Mouse (Mus musculus) T-helper 2 cell (primary cell): Measurements from ENCODE around the gene Caskin1.

Experiments
- in situ Hi-C: fragments of 300-600 bp; cut with MboI, MseI; formaldehyde crosslinking; loops from one replicate; pipeline ENCODE4 v1.15.1; 2025; ENCODE audit warnings: high pct_unique_total_duplicates

Gene Caskin1

DNA sequence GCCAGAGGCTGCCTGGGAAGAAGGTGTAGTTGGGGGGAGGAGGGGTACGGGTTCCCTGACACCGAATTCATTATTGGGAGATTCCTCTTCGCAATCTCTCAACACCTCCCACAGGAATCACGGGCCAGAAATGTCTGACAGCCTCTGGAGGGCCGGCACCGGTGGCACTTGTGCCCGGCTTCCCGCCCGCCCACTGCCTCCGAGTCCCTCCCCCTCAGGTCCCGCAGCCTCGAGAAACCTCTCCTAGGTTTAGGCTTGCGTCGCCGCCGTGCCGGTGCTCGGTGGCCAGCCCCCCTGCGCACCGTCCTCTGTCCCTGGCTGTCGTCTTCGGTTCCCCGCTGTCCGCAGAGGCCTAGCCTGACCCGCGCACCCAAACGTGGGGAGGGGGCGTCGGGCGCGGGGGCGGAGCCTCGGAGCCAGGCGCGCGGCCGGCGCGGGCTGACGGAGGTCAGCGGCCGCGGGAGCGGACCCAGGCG lies at the start of gene Caskin1:
Gene Caskin1 (plus strand): TSS at position 416 of the 476 bp plus-strand sequence.
- in situ Hi-C loops = no loop called here

DNA sequence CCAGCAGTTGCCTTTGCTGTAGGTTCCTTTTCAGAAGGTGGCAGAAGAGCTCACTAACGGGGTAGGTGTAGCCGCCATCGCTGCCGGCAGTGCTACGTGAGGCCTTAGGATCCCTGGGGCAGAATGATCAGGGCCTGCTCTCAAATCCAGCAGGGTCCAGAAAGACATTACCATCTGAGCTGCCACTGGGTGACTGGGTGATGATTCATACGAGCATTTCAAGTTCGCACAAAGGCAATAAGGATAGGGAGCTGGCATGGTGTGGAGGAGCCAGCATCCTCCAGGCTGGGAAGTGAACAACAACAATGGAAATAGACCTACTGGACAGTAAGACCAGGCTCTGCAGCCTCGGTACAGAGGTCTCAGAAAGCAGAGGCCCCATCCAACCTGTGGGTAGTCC lies 48.0 kb upstream of the Caskin1 start:
- in situ Hi-C loops = no loop called here

GRCm38 (mm10) chr17:24441148-24441547 lies 47.3 kb upstream of the Caskin1 start:
- in situ Hi-C loops = no loop called here

- in situ Hi-C loops = no loop called here
Measured at GRCm38 (mm10) chr17:24442107-24442506, 46.3 kb upstream of the Caskin1 start.

GRCm38 (mm10) chr17:24442632-24443155 lies 45.7 kb upstream of the Caskin1 start, which contains the start of gene Dnase1l2:
TSS of gene Dnase1l2 (minus strand) at chr17:24443105.
- in situ Hi-C loops = no loop called here

- in situ Hi-C loops = no loop called here
Measured at GRCm38 (mm10) chr17:24443409-24443808, 45.0 kb upstream of the Caskin1 start.

GRCm38 (mm10) chr17:24446590-24446989 lies 41.8 kb upstream of the Caskin1 start:
- in situ Hi-C loops = no loop called here

GRCm38 (mm10) chr17:24449507-24449906 lies 38.9 kb upstream of the Caskin1 start:
- in situ Hi-C loops = no loop called here

- in situ Hi-C loops = loop anchor here (25.0 kb wide), 1 partner anchor 1411 kb away; the partner anchor contains the start of genes Mcrip2 and Wdr90
Measured at GRCm38 (mm10) chr17:24451220-24451619, 37.2 kb upstream of the Caskin1 start.

DNA sequence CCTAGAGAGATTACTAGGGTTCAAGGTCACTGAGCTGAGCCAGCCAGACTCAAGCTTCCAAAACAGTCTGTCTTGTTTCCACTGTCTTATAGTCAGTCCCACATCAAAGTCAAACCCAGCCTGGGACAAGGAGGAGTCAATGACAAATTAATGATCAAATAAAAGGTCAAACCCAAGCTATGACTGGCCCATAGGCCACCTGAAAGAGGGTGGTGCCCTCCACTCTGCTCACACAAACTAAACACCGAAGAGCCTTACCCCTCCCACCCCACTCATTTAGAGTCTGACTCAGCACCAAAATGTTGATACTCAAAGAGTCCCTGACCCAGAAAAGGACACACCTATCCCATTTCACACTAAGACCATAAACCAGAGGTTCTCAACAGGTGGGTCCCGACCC lies 35.0 kb upstream of the Caskin1 start:
- in situ Hi-C loops = loop anchor here (25.0 kb wide), 1 partner anchor 1409 kb away; the partner anchor contains the start of genes Mcrip2 and Wdr90

GRCm38 (mm10) chr17:24454218-24454755 lies 34.1 kb upstream of the Caskin1 start:
- in situ Hi-C loops = loop anchor here (25.0 kb wide), 1 partner anchor 1408 kb away; the partner anchor contains the start of genes Mcrip2 and Wdr90

- in situ Hi-C loops = loop anchor here (5.0 to 25.0 kb wide), 2 partner anchors 973 to 1407 kb away; partner anchors contain the start of genes Mcrip2 and Wdr90
Measured at GRCm38 (mm10) chr17:24454756-24455522, 33.5 kb upstream of the Caskin1 start.

- in situ Hi-C loops = loop anchor here (5.0 to 25.0 kb wide), 2 partner anchors 973 to 1407 kb away; partner anchors contain the start of genes Mcrip2 and Wdr90
Measured at GRCm38 (mm10) chr17:24455523-24456206, 32.7 kb upstream of the Caskin1 start.

DNA sequence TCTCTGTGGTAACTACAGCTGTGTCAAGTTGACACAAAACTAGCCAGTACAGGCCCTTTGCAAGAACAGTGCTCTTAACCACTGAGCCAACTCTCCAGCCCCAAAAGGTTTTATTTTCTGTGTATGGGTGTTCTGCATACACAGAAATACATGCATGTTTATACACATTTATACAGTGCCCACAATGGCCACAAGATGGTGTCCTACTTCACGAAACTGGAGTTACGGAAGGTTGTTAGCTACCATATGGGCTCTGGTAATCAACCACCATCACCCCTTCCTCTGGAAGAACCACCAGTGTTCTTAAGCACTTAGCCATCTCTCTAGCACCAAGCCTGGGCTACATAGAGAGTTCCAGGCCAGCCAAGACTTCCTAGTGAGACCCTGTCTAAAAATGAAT lies 26.8 kb upstream of the Caskin1 start:
- in situ Hi-C loops = loop anchor here (25.0 kb wide), 1 partner anchor 1401 kb away; the partner anchor contains the start of genes Mcrip2 and Wdr90

- in situ Hi-C loops = loop anchor here (25.0 kb wide), 1 partner anchor 1399 kb away; the partner anchor contains the start of genes Mcrip2 and Wdr90
Measured at GRCm38 (mm10) chr17:24462932-24463331, 25.5 kb upstream of the Caskin1 start.

- in situ Hi-C loops = loop anchor here (25.0 kb wide), 1 partner anchor 1399 kb away; the partner anchor contains the start of genes Mcrip2 and Wdr90
Measured at GRCm38 (mm10) chr17:24463374-24464133, 24.8 kb upstream of the Caskin1 start.

DNA sequence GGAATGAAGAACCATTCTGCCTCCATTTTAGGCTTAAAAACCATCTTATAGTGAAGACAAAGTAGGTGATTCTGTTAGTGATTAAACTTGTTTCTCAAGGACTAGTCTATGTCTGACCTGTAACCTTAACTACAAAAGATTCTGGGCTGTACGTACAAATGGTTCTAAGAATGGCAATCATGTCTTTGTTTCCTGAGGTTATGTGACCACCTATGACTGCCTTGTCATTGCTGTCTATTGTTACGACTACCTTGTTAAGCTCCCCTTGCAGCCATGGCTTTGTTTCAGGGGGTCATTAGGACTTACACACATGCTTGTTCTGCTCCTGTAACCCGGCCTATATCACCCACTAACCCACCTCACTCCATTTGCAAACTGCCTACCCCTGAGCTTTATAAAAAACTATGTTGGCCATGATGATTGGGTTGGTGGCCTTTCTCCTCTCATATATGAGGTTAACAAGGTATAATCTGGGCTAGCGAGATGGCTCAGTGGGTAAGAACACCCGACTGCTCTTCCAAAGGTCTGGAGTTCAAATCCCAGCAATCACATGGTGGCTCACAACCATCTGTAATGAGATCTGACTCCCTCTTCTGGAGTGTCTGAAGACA lies 19.7 kb upstream of the Caskin1 start:
- in situ Hi-C loops = loop anchor here (25.0 kb wide), 1 partner anchor 1394 kb away; the partner anchor contains the start of genes Mcrip2 and Wdr90

- in situ Hi-C loops = loop anchor here (25.0 kb wide), 1 partner anchor 1393 kb away; the partner anchor contains the start of genes Mcrip2 and Wdr90
Measured at GRCm38 (mm10) chr17:24469336-24469909, 19.0 kb upstream of the Caskin1 start.

- in situ Hi-C loops = loop anchor here (25.0 kb wide), 1 partner anchor 1392 kb away; the partner anchor contains the start of genes Mcrip2 and Wdr90
Measured at GRCm38 (mm10) chr17:24469910-24470602, 18.3 kb upstream of the Caskin1 start, which contains the start of the genes E4f1 and Pgp. TSS of gene E4f1 (minus strand) at chr17:24470313. TSS of gene Pgp (plus strand) at chr17:24470392.
